Mouse (Mus musculus): ENCODE results near the gene Capn1. TPM values are rescaled to one million over a fixed set of nuclear protein-coding genes. Genes with fewer than 3 reads are reported as not detected.
"Not testable (repeated sequence)": the region's sequence is repeated elsewhere in the genome, so short reads cannot be mapped to it uniquely, and the experiment has no call there.

Gene Capn1
- total and polyA plus RNA-seq, 3 experiments: 42.5 to 75.2 TPM; not detected in 1

DNA sequence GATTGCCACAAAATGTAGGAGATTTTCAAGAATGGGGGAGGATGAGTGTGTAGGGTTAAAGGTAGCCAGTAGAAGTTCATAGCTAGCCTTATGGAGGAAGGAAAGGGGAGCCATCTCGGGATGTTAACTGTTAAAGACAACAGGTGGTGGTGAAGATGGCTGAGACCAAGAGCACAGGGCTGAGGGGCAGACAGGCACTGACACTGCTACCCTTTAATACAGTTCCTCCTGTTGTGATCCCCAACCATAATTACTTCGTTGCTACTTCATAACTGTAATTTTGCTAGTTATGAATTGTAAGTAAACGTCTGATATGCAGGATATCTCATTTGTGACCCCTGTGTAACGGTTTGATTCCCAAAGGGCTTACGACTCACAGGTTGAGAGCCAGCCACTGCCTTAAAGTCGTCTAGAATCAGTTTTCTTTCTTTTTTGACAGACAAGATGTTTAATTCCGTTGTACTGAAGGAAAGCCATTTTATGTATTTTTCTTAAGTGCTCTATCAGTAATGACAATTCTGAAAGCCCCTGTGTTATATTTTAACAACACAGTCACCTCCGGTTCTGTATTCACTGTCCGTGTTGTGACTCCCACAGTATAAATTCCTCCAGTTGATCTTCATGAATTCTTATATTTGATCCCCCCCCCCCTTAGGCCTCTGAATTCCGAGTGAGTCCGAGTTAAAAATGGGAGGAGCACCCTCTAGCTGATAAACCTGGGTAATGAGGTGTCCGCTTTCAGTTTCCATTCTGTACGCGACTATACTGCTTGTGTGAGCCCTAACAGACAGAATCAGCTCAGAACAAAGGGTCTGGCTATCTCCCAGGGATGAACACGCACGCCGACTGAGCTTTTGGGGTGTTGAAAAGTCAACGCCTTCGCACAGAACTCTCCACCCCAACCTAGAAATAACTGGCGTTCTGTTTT, 29.9 kb upstream of the Capn1 start (continued):
- peak; percentile 40 for TF ChIP-seq MAX (IDR thresholded peaks at IDR 0.05; ENCODE audit: low read length)
- TF ChIP-seq MAFK (IDR thresholded peaks at IDR 0.05; ENCODE audit: borderline replicate concordance, low read depth, low read length): no peak
- no peak for TF ChIP-seq MYB (IDR thresholded peaks at IDR 0.05; ENCODE audit: low read depth, low read length)
- TF ChIP-seq MAZ (IDR thresholded peaks at IDR 0.05; ENCODE audit: low read depth, low read length): peak; percentile 78; the same call in 1 of the 2 replicates
- TF ChIP-seq RAD21 (IDR thresholded peaks at IDR 0.05; ENCODE audit: low read depth, low read length): peak; percentile 1; the same call in 1 of the 2 replicates
- no peak for TF ChIP-seq ZC3H11A (IDR thresholded peaks at IDR 0.05; ENCODE audit: low read depth, low read length)
- peak; percentile 8; the same call in 1 of the 2 replicates for TF ChIP-seq GATA1 (IDR thresholded peaks at IDR 0.05; ENCODE audit: low read depth, low read length)
- no peak for TF ChIP-seq USF2 (IDR thresholded peaks at IDR 0.05; ENCODE audit: borderline replicate concordance in 1 of 2, insufficient read depth in 1 of 2, low read depth in 1 of 2, low read length in 2 of 2)
- TF ChIP-seq MXI1 (IDR thresholded peaks at IDR 0.05; ENCODE audit: low read depth, low read length): no peak; the same call in 1 of the 2 replicates
- no peak for TF ChIP-seq ZNF384 (IDR thresholded peaks at IDR 0.05; ENCODE audit: low read depth, low read length)

GRCm38 (mm10) chr19:6044102-6044501, 28.4 kb upstream of the Capn1 start:
- not testable (repeated sequence) for H3K4me3 ChIP-seq (ENCODE audit: control insufficient read depth in 1 of 2, insufficient read depth in 1 of 2, low read depth in 2 of 2, low read length in 2 of 2); H3K27me3 ChIP-seq (ENCODE audit: control insufficient read depth in 1 of 2, insufficient read depth in 2 of 2, low read length in 2 of 2); H3K9me3 ChIP-seq (replicated peaks; ENCODE audit: insufficient read depth, low read length); H3K9ac ChIP-seq (ENCODE audit: control insufficient read depth, low read depth, low read length, poor library complexity, severe bottlenecking); H3K27ac ChIP-seq (ENCODE audit: control insufficient read depth, low read depth, low read length)
- Histone ChIP-seq H3K79me2 (ENCODE audit: control insufficient read depth, insufficient read depth, low read length, poor library complexity) (peaks cover 20% of the 10 kb centered on the region), H3K4me1 (ENCODE audit: control insufficient read depth in 1 of 2, insufficient read depth in 2 of 2, low read length in 2 of 2) (peaks cover 3 to 22% of the 10 kb centered on the region in 2 experiments; a peak in 3 of 4 replicates), H3K36me3 (ENCODE audit: control insufficient read depth in 1 of 2, insufficient read depth in 2 of 2, low read length in 2 of 2) (peaks cover 0 to 14% of the 10 kb centered on the region in 2 experiments; a peak in 2 of 4 replicates)
- peak; percentile 27; the same call in 1 of the 2 replicates for TF ChIP-seq HCFC1 (IDR thresholded peaks at IDR 0.05; ENCODE audit: low read depth, low read length)
- peak; percentile 22 to 82 (median 35); a peak in 4 of 6 replicates for TF ChIP-seq CTCF (IDR thresholded peaks at IDR 0.05 in 2 of 3, conservative IDR thresholded peaks at IDR 0.05 in 1 of 3; ENCODE audit: control insufficient read depth in 1 of 3, insufficient read depth in 1 of 3, low read depth in 2 of 3, low read length in 3 of 3, poor library complexity in 1 of 3, severe bottlenecking in 1 of 3)
- TF ChIP-seq ETS1 (IDR thresholded peaks at IDR 0.05; ENCODE audit: low read depth, low read length): 0 out of 2 replicates have a peak, but pooled peaks have one; percentile 10
- 0 out of 2 replicates have a peak, but pooled peaks have one; percentile 3 for TF ChIP-seq GATA1 (IDR thresholded peaks at IDR 0.05; ENCODE audit: low read depth, low read length)
- TF ChIP-seq SIN3A (IDR thresholded peaks at IDR 0.05; ENCODE audit: low read length): peak; percentile 84
- peak; percentile 24; the same call in 1 of the 2 replicates for TF ChIP-seq TAL1 (IDR thresholded peaks at IDR 0.05; ENCODE audit: low read length)
- peak; percentile 69 for TF ChIP-seq SMC3 (IDR thresholded peaks at IDR 0.05; ENCODE audit: low read depth, low read length)
- peak; percentile 85 for TF ChIP-seq RAD21 (IDR thresholded peaks at IDR 0.05; ENCODE audit: low read depth, low read length)
- peak; percentile 54 for TF ChIP-seq ZC3H11A (IDR thresholded peaks at IDR 0.05; ENCODE audit: low read depth, low read length)
- DNase-seq (ENCODE audit: low read depth, low spot score): peak; percentile 81

Data from MEL (cell line).